Mouse (Mus musculus) urinary bladder, postnatal 10 days (tissue): ENCODE data around the gene Bard1.

ENCODE experiments used
- DNase-seq: peaks from one replicate; pipeline ENCODE4 v3.0.0; 2022; ENCODE audit warnings: low spot score

The Bard1 gene

DNA sequence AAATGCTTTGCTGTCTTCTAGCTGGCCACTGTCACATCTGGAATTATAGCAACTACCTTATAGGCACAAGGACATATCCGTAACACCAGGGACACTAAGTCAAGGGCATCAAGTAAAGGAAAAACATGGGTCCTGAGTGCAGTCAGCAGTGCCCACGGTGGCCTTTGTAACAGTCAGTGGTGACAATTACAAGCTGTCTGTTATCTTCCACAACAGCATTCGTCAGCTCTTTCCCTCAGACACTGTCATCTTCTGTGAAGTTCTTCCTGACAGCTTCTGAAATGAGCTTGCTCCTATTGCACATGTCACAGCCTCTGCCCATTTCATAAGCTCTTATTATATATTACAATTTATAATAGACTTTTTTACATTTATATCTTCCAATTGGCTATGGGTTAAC lies 50.7 kb downstream of the Bard1 start:
- no peak for DNase-seq

DNA sequence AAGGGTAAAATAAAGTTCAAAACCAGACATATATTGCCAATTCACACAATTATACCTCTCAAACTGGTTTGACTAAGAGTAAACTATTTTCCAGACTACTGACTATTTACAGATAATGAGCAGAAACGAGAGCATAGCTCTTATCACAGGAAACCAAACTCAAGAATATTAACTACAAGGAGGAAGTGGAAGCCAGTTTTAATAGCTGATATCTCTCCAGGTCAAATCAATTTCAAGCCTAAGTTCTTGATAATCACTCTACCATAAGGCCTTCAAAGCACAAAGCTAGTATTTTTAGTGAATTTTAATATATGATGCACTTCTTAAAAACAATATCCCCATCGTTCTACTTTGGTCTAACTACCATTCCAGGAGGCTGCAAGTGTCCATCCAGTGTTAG lies 57.8 kb downstream of the Bard1 start:
- DNase-seq = no peak

DNA sequence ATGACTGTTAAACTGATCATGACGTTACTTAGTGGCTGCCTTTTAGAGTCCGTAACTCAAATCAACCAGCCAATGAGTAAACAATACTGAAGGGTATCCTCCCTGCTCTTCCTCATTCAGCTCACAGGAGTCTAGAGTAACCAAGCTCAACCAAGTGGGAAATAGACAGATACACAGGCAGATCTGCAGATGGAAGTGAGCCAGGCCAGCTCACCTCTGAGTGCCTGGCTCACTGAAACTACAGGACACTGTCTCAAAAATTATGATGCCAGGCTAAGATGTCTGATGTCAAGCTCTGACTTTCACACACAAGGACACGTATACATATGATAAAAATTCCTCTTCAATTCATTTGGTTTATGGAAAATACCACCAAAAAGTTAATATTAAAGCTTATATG lies 59.0 kb downstream of the Bard1 start:
- DNase-seq = no peak

DNA sequence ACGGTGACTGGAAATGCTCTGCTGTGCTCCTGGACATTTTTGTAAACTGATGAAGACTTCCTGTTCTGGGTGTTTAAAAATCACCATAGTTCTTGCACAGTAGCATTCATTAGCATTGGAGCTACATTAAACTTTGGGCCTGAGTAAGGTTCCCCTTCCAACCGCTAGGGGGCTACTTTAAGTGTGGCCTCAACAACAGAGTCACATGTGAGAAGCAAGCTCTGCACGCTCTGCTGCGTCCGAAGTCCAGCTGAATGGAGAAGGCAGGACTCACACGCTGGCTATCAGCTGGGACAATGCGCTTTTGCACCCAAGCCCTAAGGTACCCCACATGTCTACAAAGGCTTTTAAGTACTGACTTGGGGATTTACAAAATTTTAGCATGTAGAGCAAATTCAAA lies 65.9 kb downstream of the Bard1 start:
- DNase-seq = no peak

DNA sequence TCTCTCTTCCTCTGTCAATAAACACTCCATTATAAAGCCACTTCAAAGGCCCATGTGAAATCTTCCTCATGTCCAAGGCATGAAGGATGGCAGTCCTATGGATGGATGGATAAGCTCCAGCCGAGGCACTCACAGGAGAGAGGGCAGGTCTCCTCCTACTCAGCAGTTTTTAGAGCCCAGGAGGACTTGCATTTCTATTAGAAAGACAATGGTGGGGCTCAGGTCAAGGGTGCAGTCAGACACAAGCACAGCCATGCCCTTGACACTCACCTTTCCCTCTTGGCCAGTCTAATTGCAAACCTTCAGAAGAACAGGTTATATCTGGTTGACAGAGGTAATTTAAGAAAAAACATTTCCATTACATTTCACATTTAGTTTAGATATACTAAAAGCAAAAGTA lies 67.4 kb downstream of the Bard1 start:
- DNase-seq = no peak

DNA sequence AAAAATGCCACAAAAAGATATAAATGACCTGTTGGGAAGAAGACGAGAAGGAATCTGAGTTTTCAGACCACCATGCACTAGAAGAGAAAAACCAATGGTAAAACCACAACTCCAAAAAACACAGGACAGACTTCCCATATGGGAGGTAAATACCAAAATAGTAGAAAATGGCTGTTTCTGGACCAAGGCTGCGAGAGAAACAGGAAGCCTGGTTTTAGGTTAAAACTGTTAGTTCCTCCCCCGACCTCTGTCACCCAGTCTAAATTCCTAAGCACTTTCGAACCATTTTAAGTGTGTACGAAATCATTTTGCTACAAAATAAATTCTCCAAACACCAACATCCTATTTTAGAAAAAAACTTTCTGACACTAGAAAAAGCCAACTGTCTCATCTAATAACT lies 80.2 kb downstream of the Bard1 start:
- DNase-seq = no peak

DNA sequence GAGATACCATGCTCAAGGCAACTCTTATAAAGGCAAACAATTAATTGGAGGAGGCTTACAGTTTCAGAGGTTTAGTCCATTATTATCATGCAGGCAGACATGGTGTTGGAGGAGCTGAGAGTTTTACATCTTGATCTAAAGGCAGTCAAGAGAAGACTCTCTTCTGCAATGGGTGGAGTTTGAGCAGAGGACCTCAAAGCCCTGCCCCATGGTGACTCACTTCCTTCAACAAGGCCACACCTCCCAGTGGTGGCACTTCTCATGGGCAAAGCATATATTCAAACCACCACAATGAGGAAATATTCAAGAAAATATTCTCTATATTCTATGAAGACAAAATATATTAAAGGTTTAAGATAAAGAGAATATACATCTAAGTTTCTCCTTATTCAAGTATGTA lies 88.6 kb downstream of the Bard1 start:
- DNase-seq = no peak

DNA sequence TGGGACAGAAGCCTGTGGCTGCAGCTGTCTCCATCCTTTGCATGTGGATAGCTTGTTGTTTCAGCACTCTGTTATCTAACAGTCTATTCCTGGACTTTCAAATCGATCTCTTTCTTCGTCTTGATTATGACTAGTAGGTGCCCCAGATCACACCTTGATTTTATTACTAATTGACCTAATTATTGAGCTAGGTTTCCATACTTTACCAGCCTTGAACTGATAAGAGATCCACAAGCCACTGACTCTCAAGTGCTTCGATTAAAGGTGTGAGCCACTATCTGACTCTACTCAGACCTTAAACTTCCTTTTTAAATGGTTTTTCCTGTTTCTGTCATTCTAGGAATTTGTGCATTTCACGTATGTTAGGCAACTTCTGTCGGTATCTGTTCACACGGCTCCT lies 96.9 kb downstream of the Bard1 start:
- no peak for DNase-seq

DNA sequence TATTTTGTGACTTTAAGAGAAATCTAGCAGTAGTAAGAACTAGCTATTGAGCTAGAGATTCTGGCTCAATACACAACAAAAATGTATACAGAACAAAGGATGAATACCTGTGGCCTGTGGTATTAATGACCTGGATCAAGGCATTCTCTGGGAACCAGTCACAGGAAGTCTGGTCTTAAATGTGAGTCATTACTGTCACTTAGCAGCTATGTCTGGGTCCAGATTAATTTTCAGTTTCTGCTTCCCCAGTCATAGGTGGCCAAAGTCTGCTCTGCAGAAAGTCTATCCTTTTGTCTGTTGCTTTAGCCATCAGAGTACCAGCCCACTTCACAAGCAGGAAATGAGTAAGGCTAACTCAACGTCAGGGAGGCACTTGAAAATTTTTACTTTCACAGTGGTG lies 98.8 kb downstream of the Bard1 start:
- no peak for DNase-seq

DNA sequence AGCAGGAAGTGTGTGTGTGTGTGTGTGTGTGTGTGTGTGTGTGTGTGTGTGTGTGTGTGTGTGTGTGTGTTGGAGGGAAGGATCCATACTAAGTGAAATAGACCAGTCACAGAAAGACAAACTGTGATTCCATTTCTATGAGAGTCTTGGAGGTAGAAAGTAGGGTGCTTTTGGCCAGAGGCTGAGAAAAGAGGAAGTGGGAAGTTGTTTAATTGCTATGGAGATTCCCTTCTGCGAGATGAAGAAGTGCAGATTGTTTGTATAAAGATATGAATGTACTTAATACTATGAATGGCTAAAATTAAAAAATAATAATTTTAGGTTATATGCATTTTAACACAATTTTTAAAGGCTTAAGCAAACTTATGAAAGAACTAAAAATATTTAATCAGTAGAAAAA lies 99.2 kb downstream of the Bard1 start:
- no peak for DNase-seq

DNA sequence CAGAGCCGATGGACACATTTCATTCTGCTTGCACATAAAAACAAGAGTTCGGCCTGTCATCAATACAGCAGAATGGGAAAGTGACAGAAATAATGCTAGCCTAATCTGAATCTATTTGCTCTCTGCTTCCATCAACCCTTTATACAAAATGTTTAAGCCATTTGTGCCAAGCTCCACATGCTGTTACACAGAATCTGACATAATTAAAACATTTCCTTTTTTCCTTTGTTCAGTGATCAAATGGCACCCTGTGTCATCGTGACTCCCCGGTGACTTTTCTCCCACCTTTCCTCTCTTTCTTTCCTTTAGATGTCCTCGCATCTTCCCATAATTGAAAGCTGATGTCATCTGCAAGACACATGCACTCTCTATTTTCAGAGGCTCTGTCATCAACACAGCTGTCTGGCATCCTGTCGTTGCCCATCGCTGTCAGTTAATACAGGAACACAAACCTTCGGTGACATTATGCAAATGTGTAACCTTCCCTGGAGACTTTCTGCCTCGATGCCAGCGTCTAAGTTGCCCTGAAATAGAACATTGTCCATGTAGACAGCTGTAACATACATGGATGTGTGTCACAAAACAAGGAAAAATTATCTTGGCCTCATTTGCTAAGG lies 105.5 kb downstream of the Bard1 start:
- no peak for DNase-seq

DNA sequence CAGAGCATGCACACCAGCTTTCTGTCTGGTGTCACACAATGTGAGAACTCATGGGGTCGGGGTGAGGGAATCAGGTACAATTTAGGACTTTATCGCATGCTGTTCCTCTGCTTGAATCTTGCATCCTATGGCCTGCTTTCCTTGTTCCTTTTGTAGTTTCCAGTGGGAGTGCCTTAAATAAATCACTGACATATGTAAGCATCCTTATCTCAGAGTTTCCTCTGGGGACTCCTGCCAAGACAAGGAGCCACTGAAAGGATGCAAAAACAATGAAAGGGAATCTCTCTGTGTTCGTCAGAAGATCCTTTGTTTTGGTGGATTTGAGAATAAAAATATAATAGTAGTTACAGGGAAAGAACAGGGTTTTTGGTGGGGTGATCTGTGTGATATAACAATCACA lies 106.2 kb downstream of the Bard1 start:
- DNase-seq = no peak
